Mouse (Mus musculus): ENCODE data around the gene Pelp1.
A peak's percentile ranks its signal among the peaks of the same experiment; 100 is the strongest.

The Pelp1 gene

DNA sequence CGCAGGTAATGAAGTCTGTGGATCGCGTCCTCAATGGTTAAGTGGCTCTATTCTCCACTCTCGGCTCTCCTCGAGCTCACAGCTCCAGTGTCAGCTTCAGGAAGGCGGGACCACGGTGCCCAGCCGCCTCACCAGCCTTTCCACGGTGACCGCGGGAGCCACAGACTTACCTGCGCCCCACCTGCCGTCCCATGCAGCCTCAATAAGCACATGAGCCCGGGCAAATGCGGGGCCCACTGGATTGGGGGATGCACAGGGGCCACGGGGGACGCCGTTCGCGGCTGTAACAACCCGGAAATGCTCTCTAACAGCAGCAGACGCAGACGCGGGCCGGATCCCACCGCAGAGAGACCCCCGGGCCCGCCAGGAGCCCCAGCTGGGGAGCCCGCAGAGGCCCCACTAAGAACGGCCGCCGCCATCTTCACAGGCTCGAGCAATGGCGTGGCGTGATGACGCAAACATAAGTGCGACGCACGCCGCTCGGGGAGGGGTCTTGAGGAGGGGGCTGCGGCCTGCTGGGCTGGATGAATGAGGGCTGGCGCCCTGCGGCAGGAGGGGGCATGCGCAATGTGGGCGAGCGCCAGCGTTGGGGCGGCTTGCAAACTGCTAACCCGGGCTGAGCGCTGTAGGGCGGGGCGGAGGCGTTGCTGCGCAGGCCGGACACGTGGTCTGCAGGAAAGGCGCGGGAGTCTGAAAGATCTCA lies at the start of gene Pelp1:
Pelp1 (minus strand) TSS at position 438 of the 703 bp plus-strand sequence.
- ATAC-seq (ENCODE audit: low TSS enrichment), result peak; percentile 69; the same call in 1 of the 2 replicates

DNA sequence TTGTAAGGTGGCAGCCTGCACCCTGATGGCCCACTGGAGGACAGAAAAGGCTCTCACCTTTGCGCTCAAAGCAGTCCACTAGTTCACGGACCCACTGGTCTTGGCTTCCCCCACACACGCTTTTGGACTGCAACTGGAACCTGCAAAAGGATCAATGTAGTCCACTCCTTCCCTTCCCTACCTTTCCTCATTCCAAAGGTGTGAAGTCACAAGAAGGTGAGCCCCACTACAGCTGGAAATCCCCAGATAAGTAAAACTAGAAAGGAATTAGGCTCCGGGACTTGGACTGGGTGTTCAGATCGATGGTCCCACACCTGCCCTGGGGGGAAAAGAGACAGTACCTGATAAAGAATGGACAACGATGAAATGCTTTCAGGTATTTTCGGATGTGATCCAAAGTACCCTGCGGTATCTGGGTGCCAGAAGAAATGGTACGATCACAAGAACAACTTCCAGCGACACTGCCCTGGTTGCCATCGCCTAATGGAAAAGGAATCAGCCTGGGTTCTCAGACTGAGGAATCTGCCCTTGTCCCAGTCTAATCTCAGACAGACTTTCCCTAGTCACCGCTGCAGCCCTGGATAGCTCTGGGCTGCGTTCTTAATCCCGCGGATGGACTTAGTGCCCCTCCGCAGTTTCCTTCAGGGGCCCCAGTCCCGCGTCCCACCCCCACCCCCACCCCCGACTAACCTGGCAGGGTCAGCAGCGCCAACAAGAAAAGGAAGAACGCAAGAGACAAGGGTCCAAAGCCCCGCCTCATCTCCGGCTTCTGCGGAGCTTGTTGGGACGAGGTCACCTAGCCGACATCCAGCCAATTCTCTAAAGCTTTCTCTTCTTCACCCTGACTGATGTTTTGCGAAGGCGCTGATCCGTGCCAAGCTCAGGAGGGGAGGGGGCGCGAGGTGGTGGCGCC lies 49.1 kb upstream of the Pelp1 start, which contains the start of gene Zmynd15:
Zmynd15 (plus strand) TSS at position 746 of the 913 bp plus-strand sequence.
- no peak for ATAC-seq (ENCODE audit: low TSS enrichment)

DNA sequence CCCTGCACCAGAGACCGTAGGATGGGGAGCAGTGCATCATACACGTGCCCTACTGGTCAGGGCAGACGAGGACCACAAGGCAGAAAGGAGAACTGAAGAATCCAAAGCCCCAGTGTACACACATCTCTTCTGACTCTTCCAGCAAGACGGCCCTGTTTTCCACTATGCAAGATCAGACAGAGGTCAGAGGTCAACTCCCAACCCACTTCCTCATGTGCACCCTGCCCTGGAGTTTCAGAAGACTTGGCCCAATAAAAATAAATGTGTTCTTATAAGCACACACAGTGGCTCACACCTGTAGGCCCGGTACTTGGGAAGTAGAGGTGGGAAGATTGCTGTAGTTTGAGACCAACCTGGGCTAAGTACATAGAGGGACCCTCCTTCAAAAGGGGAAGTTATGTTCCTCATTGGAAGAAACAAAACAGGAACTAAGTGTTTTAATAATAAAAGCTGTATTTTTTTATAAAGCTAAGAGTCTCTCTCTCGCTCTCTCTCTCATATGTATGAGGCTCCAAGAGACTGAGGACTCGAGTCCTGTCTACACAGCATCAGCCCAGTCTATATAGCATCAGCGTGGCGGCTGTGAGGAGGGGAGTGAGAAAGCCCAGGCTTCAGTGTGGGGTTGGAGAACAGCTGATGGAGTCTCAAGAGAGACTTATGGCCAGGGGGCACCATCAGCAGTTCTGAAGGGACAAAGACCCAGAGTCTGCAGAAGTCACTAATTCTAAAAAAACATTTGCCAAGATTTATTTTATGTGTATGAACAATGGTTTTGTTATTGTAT lies 43.6 kb upstream of the Pelp1 start:
- ATAC-seq (ENCODE audit: low TSS enrichment), result no peak

DNA sequence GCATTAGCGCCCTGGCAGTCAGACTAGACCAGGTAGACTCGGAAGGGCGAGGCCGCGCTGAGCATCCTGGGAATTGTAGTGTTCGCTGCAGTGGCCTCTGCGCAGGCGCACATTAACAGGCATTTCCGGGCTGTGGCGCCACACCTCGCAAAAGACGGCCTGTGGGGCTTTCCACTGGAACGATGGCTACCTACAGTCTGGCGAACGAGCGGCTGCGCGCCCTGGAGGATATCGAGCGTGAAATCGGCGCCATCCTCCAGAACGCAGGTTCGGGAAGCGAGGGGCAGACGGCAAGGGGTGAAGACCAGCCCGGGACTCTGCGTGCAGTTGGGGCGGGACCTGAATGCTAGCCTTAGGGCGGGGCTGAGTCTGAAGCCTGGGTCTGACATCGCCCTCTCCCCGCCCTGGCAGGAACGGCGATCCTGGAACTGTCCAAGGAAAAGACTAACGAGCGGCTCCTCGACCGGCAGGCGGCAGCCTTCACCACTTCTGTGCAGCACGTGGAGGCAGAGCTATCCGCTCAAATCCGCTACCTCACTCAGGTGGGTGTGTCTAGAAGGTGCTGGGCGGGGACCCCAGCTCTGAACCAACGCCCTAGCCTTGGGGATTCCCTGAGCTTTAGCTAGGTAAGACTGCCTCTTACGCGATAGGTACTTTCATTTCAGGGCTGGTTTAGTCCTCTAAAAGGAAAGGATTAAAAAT lies 42.1 kb upstream of the Pelp1 start, which contains the start of gene Med11:
Med11 (plus strand) TSS at position 123 of the 702 bp plus-strand sequence.
- peak; percentile 98 for ATAC-seq (ENCODE audit: low TSS enrichment)

DNA sequence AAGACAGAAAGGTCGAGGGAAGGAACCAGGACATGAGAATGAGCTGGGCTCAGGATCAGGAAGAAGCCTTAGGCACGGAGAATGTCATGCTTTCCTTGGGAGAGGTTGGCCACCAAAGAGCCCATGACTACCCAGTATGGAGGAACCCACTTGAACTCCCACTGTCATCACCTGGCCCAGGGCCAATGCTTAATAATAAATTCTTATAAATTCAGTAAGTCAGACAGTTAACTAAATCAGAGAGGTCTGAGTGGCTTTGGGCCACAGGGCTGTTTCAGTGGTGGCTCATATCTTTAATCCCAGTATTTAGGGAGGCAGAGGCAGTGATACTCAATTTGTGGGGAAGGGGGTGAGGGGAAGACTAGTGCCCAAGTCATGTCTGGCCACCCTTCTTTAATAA lies 41.1 kb upstream of the Pelp1 start:
- ATAC-seq (ENCODE audit: low TSS enrichment), result no peak

DNA sequence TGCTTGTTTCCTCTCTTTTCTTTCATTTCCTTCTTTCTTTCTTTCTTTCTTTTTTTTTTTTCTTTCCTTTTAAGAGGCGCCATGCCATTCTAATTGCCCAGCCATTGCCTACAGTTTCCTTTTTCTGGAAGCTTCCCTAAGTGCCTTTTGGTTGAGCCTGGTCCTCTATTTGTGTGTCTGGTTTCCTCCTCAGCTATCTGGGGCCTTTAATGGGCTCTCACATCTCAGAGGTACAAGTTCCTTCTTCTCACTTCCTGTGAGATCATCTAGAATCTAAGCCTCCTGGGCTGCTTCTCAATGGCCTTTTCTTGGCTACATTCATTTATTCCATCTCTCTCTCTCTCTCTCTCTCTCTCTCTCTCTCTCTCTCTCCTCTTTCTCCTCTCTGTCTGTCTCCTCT lies 37.5 kb upstream of the Pelp1 start:
- no peak for ATAC-seq (ENCODE audit: low TSS enrichment)

DNA sequence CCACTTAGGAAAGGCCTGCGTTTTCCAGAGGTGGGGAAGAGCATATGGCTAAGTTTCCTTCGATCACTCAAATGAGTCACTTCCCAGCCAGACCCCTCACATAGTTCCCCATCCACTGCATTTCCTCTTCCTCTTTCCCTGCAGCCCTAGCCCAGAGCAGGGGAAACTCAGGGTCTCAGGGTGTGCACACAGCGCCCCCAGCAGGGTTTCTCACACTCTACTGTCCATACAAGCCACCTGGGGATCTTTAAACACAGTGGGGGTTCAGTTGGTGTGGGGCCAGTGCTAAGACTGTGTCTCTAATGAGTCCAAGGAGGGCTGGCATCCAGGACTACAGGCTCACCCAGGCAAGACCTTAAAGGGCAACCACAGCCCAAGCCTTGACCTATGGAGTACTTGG lies 36.9 kb upstream of the Pelp1 start:
- no peak for ATAC-seq (ENCODE audit: low TSS enrichment)

DNA sequence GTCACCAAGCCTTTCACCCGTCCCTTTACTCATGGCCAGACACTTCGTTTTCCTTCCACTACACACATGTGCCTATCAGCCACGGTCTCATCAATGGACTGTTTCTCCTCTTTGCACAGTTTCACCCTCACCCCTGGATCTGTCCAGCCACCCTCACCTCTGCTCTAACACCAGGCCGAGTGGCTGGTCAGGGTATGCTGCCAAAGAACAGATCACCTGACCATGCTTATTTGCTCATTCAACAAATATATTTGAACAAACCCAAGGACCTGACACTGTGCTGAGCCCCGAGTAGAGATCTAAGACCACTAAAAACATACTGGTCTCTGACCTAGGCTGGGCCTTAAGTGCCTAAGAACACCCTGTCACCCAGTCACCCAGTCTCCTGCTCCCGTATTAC lies 34.8 kb upstream of the Pelp1 start:
- no peak for ATAC-seq (ENCODE audit: low TSS enrichment)

DNA sequence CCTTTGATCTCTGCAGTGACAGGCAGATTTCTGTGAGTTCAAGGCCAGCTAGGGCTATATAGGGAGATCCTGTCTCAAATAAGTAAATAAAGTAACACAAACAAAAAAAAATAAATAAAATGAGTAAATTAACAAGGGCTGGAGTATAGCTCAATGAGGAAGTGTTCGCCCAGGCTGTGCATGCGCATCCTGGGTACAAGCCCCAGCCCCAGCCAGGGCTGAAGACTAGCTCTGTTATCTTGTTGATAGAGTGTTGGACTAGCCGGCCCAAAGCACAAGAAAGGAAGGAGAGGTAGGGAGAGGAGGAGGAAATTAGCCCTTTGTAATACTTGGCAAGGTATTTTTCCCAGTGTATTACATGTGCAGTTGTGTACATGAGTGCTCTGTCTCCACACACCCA lies 34.1 kb upstream of the Pelp1 start:
- no peak for ATAC-seq (ENCODE audit: low TSS enrichment)

DNA sequence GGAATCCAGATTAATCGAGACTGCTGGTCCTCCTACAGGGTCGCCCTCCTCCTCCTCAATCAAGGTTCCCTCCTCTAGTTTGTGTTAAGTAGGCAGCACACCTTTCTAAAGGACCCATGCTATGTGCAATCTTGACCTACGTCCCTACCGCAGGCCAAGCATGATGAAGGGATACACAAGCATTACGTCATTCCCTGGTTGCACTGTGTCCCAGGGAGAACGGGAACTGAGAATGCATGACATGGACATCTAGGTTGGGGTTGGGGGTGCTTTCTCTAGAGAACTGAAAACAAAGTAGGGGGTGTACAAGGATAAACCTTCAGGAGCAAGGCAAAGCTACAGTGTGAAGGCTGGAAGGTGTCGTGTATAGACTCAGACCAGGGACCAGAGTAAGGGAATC lies 32.1 kb upstream of the Pelp1 start:
- ATAC-seq (ENCODE audit: low TSS enrichment), result no peak

DNA sequence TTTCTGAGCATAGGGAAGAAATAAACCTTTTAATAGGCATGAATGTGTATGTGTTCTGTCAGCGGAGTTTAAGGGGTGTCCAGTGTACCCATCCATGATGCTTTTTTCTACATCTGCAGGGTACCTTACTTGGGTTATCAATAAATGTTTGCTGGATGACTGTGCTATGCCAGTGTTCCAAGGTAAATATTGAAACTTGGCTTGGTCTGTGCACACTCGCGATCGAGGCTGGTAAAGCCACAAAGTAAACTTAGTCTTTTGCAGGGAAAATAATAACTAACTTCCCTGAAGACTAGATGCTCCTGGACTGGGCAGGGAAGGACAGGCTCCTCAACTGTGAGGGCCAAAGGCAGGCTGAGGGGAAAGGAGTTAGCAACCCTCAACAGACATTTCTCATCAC lies 30.8 kb upstream of the Pelp1 start:
- no peak for ATAC-seq (ENCODE audit: low TSS enrichment)

DNA sequence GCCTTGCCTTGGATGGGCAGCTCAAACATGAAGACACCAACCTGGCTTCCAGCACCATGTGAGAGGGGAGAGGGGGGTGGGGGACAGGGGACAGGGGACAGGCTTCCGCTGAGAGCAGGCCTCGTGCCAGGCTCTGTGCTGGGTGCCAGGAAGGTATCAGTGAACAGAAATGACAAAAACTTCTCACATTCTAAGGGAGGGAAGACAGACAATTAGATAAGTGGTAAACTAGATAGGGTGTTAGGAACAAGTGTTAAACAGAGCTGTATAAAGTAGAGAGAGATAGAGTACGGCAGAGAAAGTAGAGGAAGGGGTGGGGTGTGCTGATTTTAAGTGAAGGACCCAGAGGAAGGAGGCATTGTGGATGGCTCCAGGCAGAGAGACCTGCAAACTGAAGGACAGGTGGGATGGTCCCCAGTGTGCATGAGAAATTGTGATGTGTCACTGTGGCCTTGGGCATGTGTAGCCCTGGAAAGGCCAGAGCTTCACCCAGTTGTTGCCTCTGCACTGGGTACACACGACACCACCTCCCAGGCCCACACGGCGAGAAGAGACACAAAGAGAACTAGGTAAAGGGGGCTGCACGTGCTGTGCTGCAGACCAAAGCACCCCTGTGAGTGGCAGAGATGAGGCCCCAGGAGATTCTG lies 29.0 kb upstream of the Pelp1 start:
- ATAC-seq (ENCODE audit: low TSS enrichment), result no peak

DNA sequence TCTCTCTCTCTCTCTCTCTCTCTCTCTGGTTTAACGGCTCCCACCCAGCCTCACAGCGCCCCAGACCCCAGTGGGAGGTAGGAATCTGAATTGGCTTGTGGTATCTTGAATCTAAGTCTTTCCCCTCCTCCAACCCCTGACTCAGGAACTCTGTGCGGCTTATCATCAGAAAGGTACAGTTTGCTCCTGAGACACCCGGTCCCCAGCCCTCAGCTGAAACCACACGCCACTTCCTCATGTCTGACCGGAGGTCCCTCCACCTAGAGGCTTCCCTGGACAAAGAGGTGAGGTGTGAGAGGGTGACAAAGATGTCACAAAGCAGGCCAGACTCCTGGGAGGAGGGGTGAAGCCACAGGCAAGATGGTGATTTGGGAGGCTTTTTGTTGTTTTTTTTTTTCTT lies 27.6 kb upstream of the Pelp1 start:
- no peak for ATAC-seq (ENCODE audit: low TSS enrichment)

DNA sequence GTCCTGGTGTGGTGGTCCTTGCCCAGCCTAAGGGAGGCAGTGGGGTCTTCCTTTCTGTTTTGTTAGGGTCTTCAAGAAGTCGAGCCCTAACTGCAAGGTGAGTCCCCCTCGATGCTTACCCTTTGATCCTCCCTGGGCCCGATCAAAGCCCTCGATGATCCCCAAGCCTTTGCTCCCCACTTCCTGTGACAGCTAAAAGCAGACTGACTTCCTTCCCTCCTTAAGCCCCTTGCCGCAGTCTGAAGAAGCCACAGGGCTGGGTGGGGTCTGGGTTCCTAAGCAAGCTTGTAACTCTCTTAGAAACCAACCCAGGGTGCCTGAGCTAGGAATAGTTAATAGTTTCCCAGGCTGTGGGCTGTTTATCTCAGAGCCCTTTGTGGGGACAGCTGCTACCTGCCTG lies 25.6 kb upstream of the Pelp1 start:
- ATAC-seq (ENCODE audit: low TSS enrichment), result no peak

DNA sequence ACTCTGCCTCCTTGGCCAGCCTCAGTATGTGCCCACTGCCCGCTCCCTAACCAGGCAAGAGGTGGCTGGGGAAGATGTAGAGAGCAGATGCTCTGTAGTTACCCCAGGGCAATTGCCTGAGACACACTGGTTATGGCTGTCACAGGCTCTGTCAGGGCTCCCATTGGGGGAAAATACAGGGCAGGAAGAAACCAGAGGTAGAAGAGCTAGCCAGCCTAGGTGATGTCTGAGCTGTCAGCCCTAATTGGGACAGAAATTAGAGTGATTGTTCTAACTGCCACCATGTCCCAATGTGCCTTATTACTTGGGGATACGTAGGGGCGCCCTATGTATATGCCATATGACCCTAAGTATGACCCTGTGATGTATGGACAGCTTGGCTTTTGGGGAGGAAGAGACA lies 24.1 kb upstream of the Pelp1 start:
- no peak for ATAC-seq (ENCODE audit: low TSS enrichment)

DNA sequence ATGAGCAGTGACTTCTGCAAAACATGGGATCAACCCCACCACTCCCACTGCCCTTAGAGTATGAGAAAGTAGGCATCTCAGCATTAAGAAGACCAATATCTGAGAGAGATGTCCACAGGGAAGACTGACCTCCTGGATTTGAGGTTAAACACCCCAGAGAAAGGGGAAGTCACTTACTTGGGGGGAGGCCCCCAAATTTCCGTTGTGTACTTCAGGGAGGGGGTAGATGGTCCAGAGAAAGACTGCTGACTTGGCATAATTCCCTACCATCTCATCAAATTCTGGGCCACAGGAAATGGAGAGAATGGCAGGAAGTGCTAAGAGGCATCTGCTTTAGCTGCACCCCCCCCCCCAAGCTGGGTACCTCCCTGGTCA lies 23.7 kb upstream of the Pelp1 start:
- ATAC-seq (ENCODE audit: low TSS enrichment), result no peak

DNA sequence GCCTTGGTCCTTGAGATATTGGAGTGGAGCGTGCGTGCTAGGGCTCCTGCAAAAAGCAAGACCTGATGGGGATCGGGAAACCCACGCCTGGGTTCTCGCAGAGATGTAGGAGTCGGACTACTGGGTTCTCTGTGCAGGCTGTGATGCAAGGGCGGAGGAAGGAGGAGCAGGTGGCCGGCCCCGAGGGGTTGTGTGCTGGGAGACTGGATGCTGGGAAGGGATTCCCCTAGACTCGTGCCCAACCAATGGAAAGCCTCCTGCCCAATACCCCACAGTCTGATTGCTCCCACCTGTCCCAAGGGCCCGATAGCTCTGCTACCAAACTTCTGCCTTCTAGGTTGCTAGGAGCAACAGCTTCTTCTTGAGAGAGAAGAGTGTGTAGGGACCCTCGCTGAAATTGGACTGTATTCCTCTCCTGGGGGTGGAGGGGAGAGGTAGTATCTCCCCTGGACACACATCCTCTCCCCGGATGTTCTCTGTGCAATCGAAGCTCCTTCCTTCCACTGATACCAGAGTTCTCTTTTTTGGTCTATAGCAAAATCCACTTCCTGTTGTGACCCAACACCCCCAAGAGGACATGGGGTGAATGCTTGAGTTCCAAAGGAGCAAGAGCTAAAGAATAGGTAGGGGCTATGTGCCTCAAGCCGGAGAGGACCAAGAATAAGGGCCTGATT lies 23.2 kb upstream of the Pelp1 start:
- ATAC-seq (ENCODE audit: low TSS enrichment), result peak; percentile 39

DNA sequence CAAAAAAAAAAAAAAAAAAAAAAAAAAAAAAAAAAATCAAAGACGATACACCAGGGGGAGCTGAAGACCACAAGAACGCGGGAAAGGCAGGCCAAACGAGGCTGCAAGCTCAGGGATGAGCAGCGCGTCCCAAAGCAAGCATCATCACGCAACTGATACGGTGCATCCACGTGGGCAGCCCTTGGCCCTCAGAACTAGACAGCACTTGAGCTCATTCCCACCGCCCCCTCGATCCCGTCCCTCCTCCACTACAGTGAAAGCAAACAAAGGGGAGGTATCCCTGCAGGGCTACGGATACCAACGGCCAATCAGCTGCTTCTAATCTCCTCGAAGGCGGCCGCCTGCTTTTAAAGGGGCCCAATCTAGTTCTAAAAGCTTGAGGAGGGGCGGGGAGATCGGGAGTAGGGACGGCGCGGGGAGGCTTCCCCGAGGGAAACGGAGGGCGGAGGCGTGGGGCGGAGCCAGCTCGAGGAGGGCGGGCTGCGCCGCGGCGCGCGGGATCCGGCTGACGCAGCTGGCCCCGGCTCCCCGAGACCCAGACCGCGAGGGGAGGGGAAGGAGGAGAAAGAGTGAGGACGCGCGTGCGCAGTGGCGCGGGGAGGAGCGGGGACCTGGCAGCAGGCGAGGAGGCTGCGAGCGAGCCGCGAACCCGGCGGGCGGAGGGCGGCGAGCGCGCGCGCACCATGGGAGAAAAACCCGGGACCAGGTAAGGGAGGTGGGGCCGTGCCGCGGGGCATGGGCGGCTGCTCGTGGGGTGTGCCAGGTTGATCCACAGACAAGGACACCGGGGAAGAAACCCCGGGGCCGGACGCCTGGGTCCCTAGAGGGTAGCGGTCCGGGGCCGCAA lies 22.4 kb upstream of the Pelp1 start, which contains the start of gene Arrb2:
Arrb2 (plus strand) TSS at position 588 of the 847 bp plus-strand sequence.
- ATAC-seq (ENCODE audit: low TSS enrichment), result peak; percentile 93

DNA sequence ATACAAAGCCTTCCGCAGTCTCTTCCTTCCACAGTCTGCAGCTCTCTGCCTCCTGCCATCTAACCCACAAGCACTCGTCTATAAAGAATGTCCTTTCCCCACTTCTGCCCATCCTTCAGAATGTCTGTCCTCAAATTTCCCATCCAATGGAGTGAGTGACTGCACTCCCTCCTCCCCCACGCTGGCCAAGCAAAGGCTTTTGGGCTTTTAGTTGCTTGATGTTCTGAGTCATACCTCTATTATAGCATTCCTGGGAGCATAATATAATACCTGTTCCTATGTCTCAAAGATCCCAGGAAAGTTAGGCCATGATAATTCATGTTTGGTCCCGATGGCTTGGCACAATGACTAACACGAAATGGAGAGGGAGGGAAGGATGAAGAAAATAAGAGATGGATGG lies 21.7 kb upstream of the Pelp1 start:
- ATAC-seq (ENCODE audit: low TSS enrichment), result no peak
